Mouse (Mus musculus) megakaryocyte, embryonic 14.5 days (primary cell): ENCODE data around the gene Hpcal1. TPM values are rescaled to one million over a fixed set of nuclear protein-coding genes. Genes with fewer than 3 reads are reported as not detected.

Source experiments
- H3K27me3 ChIP-seq: replicated peaks from 2 replicates; pipeline ENCODE3; 2012; ENCODE audit warnings: inconsistent platforms
- H3K36me3 ChIP-seq: replicated peaks from 2 replicates; pipeline ENCODE3; 2012; ENCODE audit warnings: low read length, inconsistent platforms, mixed read lengths
- H3K4me1 ChIP-seq: 2 replicates; pipeline ENCODE4 v1.6.1; 2012; ENCODE audit warnings: inconsistent platforms
- H3K4me3 ChIP-seq: replicated peaks from 2 replicates; pipeline ENCODE3; 2012; ENCODE audit warnings: moderate library complexity, mild to moderate bottlenecking, inconsistent platforms
- H3K9me3 ChIP-seq: 2 replicates; pipeline ENCODE4 v1.6.1; 2012; ENCODE audit warnings: inconsistent platforms
- FLI1 ChIP-seq: IDR thresholded peaks from 2 replicates; pipeline ENCODE4 v1.6.1; 2012; ENCODE audit warnings: low read length, inconsistent platforms, mixed read lengths
- GATA1 ChIP-seq: IDR thresholded peaks from 3 replicates; pipeline ENCODE4 v1.6.1; 2012; ENCODE audit warnings: mixed read lengths, low read length, inconsistent platforms, borderline replicate concordance
- polyA plus RNA-seq: library from polyadenylated mRNA; stranded (reverse); fragments of >175 nt; gene quantifications from 2 replicates; pipeline ENCODE4 v1.2.3, GENCODE M21; 2012; ENCODE audit warnings: low replicate concordance; ENCODE audit not compliant: insufficient read depth

Gene Hpcal1
- polyA plus RNA-seq, 1 experiment: 27.1 TPM

DNA sequence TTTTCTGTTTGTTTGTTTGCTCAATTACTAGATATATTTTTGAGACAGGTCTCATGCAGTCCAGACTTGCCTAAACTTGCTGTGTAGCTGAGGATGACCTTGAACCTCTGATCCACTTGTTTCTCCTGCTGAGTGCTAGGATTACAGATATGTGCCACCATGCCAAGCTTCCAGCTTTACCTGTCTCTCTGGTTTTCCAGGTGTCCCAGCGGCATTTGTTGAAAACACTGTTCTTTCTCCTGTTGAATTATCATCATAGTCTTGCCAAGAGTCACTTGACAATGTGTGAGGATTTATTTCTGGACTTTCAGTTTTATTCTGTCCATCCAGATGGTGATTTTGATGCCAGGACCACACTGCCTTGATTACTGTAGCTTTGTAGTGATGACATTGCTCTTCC lies 6.3 kb upstream of the Hpcal1 start:
- TF ChIP-seq FLI1 (no peak), GATA1 (no peak)
- Histone ChIP-seq H3K27me3 (peaks cover 2% of the 10 kb centered on the region), H3K9me3 (peaks cover 16% of the 10 kb centered on the region), H3K36me3 (no peaks in the 10 kb centered on the region), H3K4me1 (peaks cover 7% of the 10 kb centered on the region), H3K4me3 (no peak overlapping the region)

DNA sequence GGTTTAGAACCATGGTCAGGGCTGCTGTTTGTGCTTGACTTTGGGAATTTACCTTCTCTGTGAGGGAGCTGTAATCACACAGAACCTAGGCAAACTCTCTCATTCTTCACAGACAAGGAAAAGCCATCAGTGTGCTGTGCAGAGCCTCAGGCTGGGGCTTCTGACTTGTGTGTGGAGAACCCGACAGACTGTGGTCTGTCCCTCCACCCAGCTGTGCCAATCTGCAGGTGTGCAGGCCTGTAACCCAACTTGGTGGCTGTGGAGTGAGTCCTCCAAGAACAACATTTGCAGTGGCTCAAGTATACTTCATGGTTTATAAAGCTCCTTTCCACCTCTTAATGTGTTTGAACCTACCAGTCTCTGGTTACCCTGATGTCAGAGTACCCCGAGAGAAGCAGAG lies 4.5 kb upstream of the Hpcal1 start:
- no peak for TF ChIP-seq GATA1
- TF ChIP-seq FLI1: no peak
- no peaks in the 10 kb centered on the region for H3K36me3 ChIP-seq
- H3K4me1 ChIP-seq: peaks cover 17% of the 10 kb centered on the region
- H3K9me3 ChIP-seq: peaks cover 10% of the 10 kb centered on the region
- H3K27me3 ChIP-seq: peaks cover 2% of the 10 kb centered on the region
- H3K4me3 ChIP-seq: no peak overlapping the region

DNA sequence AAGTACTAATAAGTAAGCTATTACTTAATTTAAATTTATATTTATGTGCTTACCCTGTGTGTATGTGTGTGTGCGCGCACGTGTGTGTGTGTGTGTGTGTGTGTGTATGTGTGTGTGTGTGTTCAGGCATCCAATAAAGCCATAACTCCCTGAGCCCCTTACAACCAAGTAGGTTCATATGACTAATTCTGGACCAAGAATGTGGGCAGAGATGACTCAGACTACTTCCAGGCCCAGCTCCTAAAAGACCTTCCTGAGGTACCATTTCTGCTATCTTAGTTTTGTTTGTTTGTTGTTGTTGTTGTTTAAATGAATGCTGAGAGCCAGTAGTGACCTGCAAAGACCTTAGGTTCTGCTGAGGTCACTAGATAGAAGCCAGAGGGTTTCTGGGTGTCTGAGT lies 1.7 kb upstream of the Hpcal1 start:
- H3K9me3 ChIP-seq: no peaks in the 10 kb centered on the region
- TF ChIP-seq FLI1: no peak
- TF ChIP-seq GATA1: no peak
- H3K27me3 ChIP-seq: peaks cover 2% of the 10 kb centered on the region
- H3K4me3 ChIP-seq: no peak overlapping the region
- peaks cover 38% of the 10 kb centered on the region for H3K4me1 ChIP-seq
- no peaks in the 10 kb centered on the region for H3K36me3 ChIP-seq

DNA sequence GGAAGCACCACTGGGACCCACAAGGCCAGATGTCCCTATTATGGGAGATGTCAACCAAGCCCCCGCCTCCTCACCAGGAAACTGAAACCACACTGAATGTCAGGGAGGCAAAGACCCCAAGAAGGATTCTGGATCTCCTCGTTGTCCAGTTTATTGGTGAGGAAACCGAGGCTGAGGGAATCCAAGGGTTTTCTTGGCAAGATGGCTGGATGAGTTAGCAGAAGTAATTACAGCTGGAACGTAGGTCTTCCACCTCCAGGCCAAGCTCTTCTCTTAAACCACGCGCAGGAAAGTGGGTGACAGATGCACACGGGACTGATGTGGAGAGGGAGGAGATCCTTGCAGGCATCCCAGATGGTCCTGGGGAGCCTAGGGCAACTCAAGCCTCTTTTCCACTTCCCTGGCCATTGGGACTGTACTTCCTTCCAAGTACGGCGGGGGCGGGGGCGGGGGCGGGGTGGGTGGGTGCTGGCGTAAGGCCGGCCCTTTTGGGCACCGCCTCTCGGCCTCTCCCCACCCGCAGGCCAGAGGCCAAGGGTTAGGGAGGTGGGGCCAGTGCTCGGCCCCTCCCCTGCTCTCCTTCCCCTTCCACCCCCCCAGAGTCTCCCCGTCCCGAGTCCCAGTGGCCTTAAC lies 609 bp upstream of the Hpcal1 start:
- H3K27me3 ChIP-seq: peaks cover 2% of the 10 kb centered on the region
- H3K4me1 ChIP-seq: peaks cover 49% of the 10 kb centered on the region
- H3K36me3 ChIP-seq: peaks cover 6% of the 10 kb centered on the region
- TF ChIP-seq GATA1: no peak
- H3K4me3 ChIP-seq: peak overlapping the region; percentile 100
- no peaks in the 10 kb centered on the region for H3K9me3 ChIP-seq

DNA sequence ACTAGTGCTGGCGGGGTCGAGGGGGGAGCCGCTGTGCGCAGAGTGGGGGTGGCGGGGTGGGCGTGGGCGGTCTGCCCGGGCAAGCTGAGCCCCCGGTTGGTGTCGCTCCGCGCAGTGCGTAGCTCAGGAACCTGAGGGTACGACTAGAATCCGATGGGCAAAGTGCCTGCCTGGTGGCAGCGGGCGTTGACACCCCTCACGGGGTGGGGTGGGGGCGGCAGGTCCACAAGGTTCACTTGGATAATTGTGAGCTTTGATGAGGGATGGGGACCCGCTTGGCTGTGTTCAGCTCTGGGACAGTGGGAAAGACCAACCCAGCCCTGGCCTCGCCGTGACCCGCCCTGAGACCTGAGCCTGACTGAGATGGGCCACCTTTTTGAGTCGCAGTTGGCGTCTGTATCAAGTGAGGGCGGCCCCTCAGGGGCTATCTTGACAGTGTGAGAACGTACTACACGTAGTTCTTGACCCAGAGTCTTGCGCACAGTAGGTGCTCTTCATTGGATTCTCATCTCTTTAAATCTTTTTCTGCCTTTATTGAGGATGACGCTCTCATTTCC lies 742 bp downstream of the Hpcal1 start:
- H3K9me3 ChIP-seq: no peaks in the 10 kb centered on the region
- H3K36me3 ChIP-seq: peaks cover 9% of the 10 kb centered on the region
- TF ChIP-seq FLI1: no peak
- TF ChIP-seq GATA1: no peak
- H3K27me3 ChIP-seq: no peaks in the 10 kb centered on the region
- peak overlapping the region; percentile 100 for H3K4me3 ChIP-seq
- H3K4me1 ChIP-seq: peaks cover 62% of the 10 kb centered on the region

DNA sequence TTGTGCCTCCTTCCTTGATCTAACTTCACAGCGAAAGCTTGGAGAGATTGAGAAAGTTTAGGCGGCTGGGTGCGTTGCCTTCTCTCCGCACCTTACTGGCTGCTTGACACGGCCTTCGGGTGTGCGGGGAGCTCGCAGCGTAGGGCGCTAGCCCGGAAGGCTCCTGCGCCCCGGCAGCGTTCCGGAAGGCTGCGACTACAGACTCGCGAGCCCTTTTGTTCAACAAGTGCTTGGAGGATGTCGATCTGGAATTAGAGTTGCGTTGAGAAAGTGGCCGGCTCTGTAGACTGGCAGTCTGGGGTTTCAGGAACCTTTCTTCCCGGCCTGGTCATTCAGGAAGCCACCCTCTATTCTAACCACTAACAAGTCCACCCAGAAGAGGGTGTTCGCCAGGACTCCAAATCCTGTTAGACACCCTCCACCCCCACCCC lies 1.2 kb downstream of the Hpcal1 start:
- Histone ChIP-seq H3K36me3 (peaks cover 10% of the 10 kb centered on the region), H3K9me3 (no peaks in the 10 kb centered on the region), H3K4me3 (peak overlapping the region; percentile 100), H3K4me1 (peaks cover 67% of the 10 kb centered on the region), H3K27me3 (no peaks in the 10 kb centered on the region)
- TF ChIP-seq GATA1 (no peak), FLI1 (no peak)

DNA sequence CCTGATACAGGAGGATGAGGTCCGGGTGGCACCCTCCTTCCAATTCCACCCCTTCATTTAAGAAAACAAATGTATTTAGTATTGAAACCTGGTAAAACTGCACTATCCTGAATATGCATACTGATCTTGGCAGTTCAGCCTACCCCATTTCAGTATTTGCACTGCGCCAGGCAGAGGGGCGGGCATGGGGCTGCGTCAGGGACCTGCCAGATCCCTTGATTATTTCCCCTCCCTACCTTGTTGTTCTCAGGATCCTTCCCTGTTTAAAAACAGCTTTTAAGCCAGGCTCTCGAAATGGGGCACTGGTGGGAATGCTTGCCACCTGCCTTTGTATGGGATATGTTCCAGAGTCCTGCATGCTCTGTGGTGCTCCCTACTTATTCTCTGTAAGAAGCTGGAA lies 1.7 kb downstream of the Hpcal1 start:
- peak overlapping the region; percentile 100 for H3K4me3 ChIP-seq
- no peaks in the 10 kb centered on the region for H3K9me3 ChIP-seq
- TF ChIP-seq GATA1 (no peak), FLI1 (no peak)
- H3K27me3 ChIP-seq: no peaks in the 10 kb centered on the region
- H3K4me1 ChIP-seq: peaks cover 71% of the 10 kb centered on the region
- H3K36me3 ChIP-seq: peaks cover 10% of the 10 kb centered on the region

DNA sequence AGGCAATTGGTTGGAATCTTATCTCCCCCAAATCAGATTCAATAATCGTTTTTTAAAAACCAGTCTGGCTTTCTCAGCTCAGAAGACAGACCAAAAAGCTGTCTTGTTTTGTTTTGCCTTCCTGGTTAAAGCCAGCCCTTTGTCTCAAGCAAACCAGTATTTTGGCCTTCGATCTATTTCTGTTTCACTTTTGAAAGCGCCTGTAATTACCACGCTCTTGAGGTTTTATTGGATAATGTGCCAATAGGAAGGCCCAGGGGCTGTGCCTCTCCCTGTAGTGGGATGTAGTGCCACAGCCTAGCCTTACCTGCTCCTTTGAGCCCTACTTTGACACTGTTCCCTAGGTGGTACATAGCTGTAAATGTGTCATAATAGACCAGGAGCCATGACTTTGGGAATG lies 2.3 kb downstream of the Hpcal1 start:
- TF ChIP-seq FLI1: no peak
- no peak for TF ChIP-seq GATA1
- Histone ChIP-seq H3K36me3 (peaks cover 11% of the 10 kb centered on the region), H3K9me3 (no peaks in the 10 kb centered on the region), H3K27me3 (no peaks in the 10 kb centered on the region), H3K4me3 (peak overlapping the region; percentile 79), H3K4me1 (peaks cover 77% of the 10 kb centered on the region)

DNA sequence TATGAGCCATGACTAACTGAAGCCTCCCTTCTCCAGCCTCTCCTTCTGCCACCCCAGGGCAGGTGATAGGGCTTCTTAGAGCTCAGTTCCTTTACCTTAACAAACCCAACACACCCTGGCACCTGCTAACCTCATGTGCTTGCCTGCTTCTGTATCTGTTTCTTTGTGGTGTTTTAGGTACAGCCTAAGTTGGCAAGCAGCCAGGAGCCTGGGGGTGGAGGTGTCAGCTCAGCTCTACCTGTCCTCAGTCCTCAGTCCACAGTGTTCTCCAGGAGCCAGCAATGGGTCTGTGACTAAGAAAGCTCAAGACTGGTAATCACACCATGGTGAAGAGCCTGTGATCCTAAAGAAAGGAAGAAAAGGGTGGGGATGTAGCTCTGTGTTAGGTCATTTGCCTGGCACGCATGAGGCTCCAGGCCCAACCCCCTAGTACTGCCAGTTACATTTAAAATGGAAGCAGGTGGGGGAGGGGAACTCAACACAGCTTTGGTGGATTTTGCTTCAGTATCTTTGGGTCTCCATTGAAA lies 4.0 kb downstream of the Hpcal1 start:
- H3K4me1 ChIP-seq: peaks cover 86% of the 10 kb centered on the region
- TF ChIP-seq GATA1: no peak
- H3K9me3 ChIP-seq: no peaks in the 10 kb centered on the region
- peaks cover 13% of the 10 kb centered on the region for H3K36me3 ChIP-seq
- peak overlapping the region; percentile 38 for H3K4me3 ChIP-seq
- H3K27me3 ChIP-seq: no peaks in the 10 kb centered on the region

DNA sequence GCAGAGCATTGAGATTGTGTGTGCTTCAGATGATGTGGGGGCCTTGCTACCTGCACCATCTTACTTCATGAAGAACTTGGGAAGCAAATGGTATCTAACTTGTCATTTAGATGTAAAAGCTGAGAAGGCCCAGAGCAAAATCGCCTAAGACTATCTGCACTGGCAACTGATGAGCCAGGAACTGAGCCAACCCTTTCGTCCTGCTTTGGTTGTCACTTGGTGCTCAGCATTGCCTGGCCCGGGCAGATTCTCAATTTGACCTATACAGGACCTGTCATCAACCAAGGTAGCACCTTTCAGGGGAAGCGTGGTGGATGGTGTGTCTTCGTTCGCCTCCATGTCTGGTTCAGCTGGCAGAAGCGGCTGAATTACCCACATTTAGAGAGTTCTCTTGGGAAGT lies 5.7 kb downstream of the Hpcal1 start:
- Histone ChIP-seq H3K9me3 (no peaks in the 10 kb centered on the region), H3K4me1 (peaks cover 95% of the 10 kb centered on the region), H3K27me3 (no peaks in the 10 kb centered on the region), H3K4me3 (no peak overlapping the region), H3K36me3 (peaks cover 13% of the 10 kb centered on the region)
- TF ChIP-seq GATA1: no peak
- TF ChIP-seq FLI1: no peak
